Mouse (Mus musculus) intestine, postnatal 0 days (tissue): ENCODE measurements at regions not wholly inside any gene's neighbourhood (a gene's known extent, or its start where the extent isn't known, plus 50 kb on each side); places are given as distances from the start of the nearest gene placed in this dataset.

ENCODE experiments used
- ATAC-seq: fragments of 200-750 bp; cut with Nextera tagmentation; 2 replicates; pipeline ENCODE4 v1.8.0; 2017; ENCODE audit warnings: mild to moderate bottlenecking, moderate TSS enrichment, moderate library complexity
- H3K27ac ChIP-seq: fragments of 300-500 bp; sonication (generic); 2 replicates; pipeline ENCODE4 v1.5.1; 2014; ENCODE audit warnings: mild to moderate bottlenecking, low read depth, low read length, moderate library complexity
- H3K27me3 ChIP-seq: fragments of 300-500 bp; sonication (generic); replicated peaks from 2 replicates; pipeline ENCODE4 v1.6.1; 2014; ENCODE audit warnings: low read length, mixed read lengths; ENCODE audit not compliant: control insufficient read depth, insufficient read depth
- H3K36me3 ChIP-seq: fragments of 300-500 bp; sonication (generic); 2 replicates; pipeline ENCODE4 v1.6.1; 2014; ENCODE audit warnings: mild to moderate bottlenecking, moderate library complexity; ENCODE audit not compliant: control insufficient read depth, insufficient read depth
- H3K4me1 ChIP-seq: fragments of 300-500 bp; sonication (generic); replicated peaks from 2 replicates; pipeline ENCODE4 v1.6.1; 2014; ENCODE audit warnings: antibody characterized with exemption, low read length, mixed read lengths; ENCODE audit not compliant: control insufficient read depth, insufficient read depth
- H3K4me2 ChIP-seq: fragments of 300-500 bp; sonication (generic); replicated peaks from 2 replicates; pipeline ENCODE4 v1.6.1; 2014; ENCODE audit warnings: low read depth, mild to moderate bottlenecking, moderate library complexity
- H3K4me3 ChIP-seq: fragments of 300-500 bp; sonication (generic); 2 replicates; pipeline ENCODE4 v1.5.1; 2014; ENCODE audit warnings: low read depth, low read length
- H3K9ac ChIP-seq: fragments of 300-500 bp; sonication (generic); 2 replicates; pipeline ENCODE4 v1.6.1; 2014; ENCODE audit warnings: mild to moderate bottlenecking, low read depth, low read length
- H3K9me3 ChIP-seq: fragments of 300-500 bp; sonication (generic); 2 replicates; pipeline ENCODE4 v1.6.1; 2016; ENCODE audit warnings: mixed run types; ENCODE audit not compliant: control insufficient read depth
- CTCF ChIP-seq: sonication (generic); IDR thresholded peaks from 2 replicates; pipeline ENCODE4 v1.5.1; 2016; ENCODE audit warnings: low read depth, mild to moderate bottlenecking, control low read depth, antibody characterized with exemption, moderate library complexity
- WGBS: fragments of 180-500 bp; shearing (Covaris S2); extraction: QIAGEN DNeasy Blood & Tissue Kit; methylation state at CpG from one replicate; pipeline ENCODE4 v1.1.7; 2014; 5-methylcytosine and 5-hydroxymethylcytosine counted together

- H3K9me3 ChIP-seq = no peaks in the 10 kb centered on the region
- no peaks in the 10 kb centered on the region for H3K27me3 ChIP-seq
- no peak overlapping the region for H3K27ac ChIP-seq
- H3K9ac ChIP-seq = no peak overlapping the region
- H3K4me3 ChIP-seq = no peak overlapping the region
- ATAC-seq = no peak
- H3K4me2 ChIP-seq = no peak overlapping the region
- H3K36me3 ChIP-seq = no peaks in the 10 kb centered on the region
- H3K4me1 ChIP-seq = no peaks in the 10 kb centered on the region
- TF ChIP-seq CTCF = no peak
These were observed 77.9 kb upstream of the P3h2 start for GRCm38 (mm10) chr16:26183530-26183929.

GRCm38 (mm10) chr16:26181716-26182115, 76.1 kb upstream of the P3h2 start:
- TF ChIP-seq CTCF = no peak
- WGBS = 82% methylated on average over 3 of the region's 3 CpGs

GRCm38 (mm10) chr16:26171441-26171840, 65.9 kb upstream of the P3h2 start:
- H3K9me3 ChIP-seq = no peaks in the 10 kb centered on the region
- no peaks in the 10 kb centered on the region for H3K27me3 ChIP-seq
- no peaks in the 10 kb centered on the region for H3K4me1 ChIP-seq
- ATAC-seq = no peak
- TF ChIP-seq CTCF = no peak
- H3K27ac ChIP-seq = no peak overlapping the region
- WGBS = 72% methylated on average over 3 of the region's 3 CpGs
- H3K9ac ChIP-seq = no peak overlapping the region
- H3K4me3 ChIP-seq = no peak overlapping the region
- H3K36me3 ChIP-seq = no peaks in the 10 kb centered on the region
- H3K4me2 ChIP-seq = no peak overlapping the region

More at GRCm38 (mm10) chr16:26181716-26182115, 76.1 kb upstream of the P3h2 start:
- no peaks in the 10 kb centered on the region for H3K36me3 ChIP-seq
- H3K4me3 ChIP-seq = no peak overlapping the region
- no peak overlapping the region for H3K9ac ChIP-seq
- ATAC-seq = no peak
- H3K27me3 ChIP-seq = no peaks in the 10 kb centered on the region
- no peak overlapping the region for H3K27ac ChIP-seq
- no peaks in the 10 kb centered on the region for H3K4me1 ChIP-seq
- H3K4me2 ChIP-seq = no peak overlapping the region
- H3K9me3 ChIP-seq = no peaks in the 10 kb centered on the region

- TF ChIP-seq CTCF = no peak
- no peak for ATAC-seq
- WGBS = 87% methylated on average over 1 of the region's 1 CpGs
These were observed 63.8 kb upstream of the P3h2 start for GRCm38 (mm10) chr16:26169382-26169781.

GRCm38 (mm10) chr16:26168216-26168615, 62.6 kb upstream of the P3h2 start:
- Histone ChIP-seq H3K4me1 (no peaks in the 10 kb centered on the region), H3K27me3 (no peaks in the 10 kb centered on the region), H3K36me3 (no peaks in the 10 kb centered on the region), H3K9me3 (no peaks in the 10 kb centered on the region), H3K27ac (no peak overlapping the region), H3K9ac (no peak overlapping the region), H3K4me2 (no peak overlapping the region), H3K4me3 (no peak overlapping the region)
- no peak for TF ChIP-seq CTCF
- no peak for ATAC-seq
- WGBS = 86% methylated on average over 2 of the region's 2 CpGs

More at GRCm38 (mm10) chr16:26169382-26169781, 63.8 kb upstream of the P3h2 start:
- Histone ChIP-seq H3K9me3 (no peaks in the 10 kb centered on the region), H3K4me2 (no peak overlapping the region), H3K36me3 (no peaks in the 10 kb centered on the region), H3K27me3 (no peaks in the 10 kb centered on the region), H3K4me1 (no peaks in the 10 kb centered on the region), H3K4me3 (no peak overlapping the region), H3K9ac (no peak overlapping the region), H3K27ac (no peak overlapping the region)

- no peak overlapping the region for H3K4me3 ChIP-seq
- no peak overlapping the region for H3K4me2 ChIP-seq
- ATAC-seq = no peak
- no peaks in the 10 kb centered on the region for H3K27me3 ChIP-seq
- 44% methylated on average over 4 of the region's 4 CpGs for WGBS
- H3K9me3 ChIP-seq = no peaks in the 10 kb centered on the region
- TF ChIP-seq CTCF = no peak
- H3K4me1 ChIP-seq = no peaks in the 10 kb centered on the region
- H3K27ac ChIP-seq = no peak overlapping the region
- no peaks in the 10 kb centered on the region for H3K36me3 ChIP-seq
- no peak overlapping the region for H3K9ac ChIP-seq
These were observed 58.5 kb upstream of the P3h2 start for GRCm38 (mm10) chr16:26164066-26164465.

GRCm38 (mm10) chr16:26163401-26163800, 57.8 kb upstream of the P3h2 start:
- no peak overlapping the region for H3K9ac ChIP-seq
- 51% methylated on average over 2 of the region's 2 CpGs for WGBS
- TF ChIP-seq CTCF = no peak
- no peaks in the 10 kb centered on the region for H3K4me1 ChIP-seq
- H3K36me3 ChIP-seq = no peaks in the 10 kb centered on the region
- H3K27me3 ChIP-seq = no peaks in the 10 kb centered on the region
- H3K27ac ChIP-seq = no peak overlapping the region
- no peak overlapping the region for H3K4me3 ChIP-seq
- H3K9me3 ChIP-seq = no peaks in the 10 kb centered on the region
- no peak overlapping the region for H3K4me2 ChIP-seq
- ATAC-seq = no peak
